Mouse (Mus musculus): Measurements from ENCODE around the gene Tmcc3.

DNA sequence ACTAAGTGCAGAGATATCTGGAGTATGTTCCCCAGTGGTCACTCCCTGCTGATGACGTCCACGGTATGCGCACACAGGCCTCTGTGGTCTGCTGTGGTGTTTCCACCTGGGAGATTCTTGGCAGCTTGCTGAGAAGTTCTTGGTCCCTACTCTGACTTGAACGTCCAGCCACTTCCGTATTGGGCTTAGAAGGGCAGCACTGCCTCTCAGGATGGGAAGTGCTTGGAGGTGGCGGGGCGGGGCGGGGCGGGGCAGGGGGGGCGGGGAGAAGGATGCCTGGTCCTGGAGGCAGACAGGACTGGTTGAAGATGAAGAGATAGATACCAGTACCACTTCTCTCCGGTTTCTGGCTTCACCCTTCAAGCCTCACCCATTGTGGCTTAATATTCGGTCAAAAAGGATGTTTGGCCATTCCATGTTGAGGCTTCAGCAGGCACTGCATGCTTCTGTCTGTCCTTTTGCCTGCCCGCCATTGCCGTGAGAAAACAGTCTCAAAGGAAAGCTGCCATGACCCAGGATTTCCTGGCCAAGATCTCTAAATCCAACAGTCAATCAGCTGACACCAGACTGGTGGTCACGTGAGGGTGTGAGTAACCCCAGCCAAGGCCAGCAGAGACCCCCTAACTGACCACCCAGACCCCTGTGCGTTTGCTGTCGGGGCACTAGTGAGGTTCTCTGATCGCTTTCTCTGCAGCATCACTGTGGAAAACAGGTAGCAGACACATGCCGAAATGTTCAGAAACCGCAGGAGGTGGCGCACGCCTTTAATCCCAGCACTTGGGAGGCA lies 33.1 kb downstream of the Tmcc3 start:
- no peak for TF ChIP-seq GATA1 (IDR thresholded peaks at IDR 0.05; ENCODE audit: low read length)
- TF ChIP-seq TAL1 (IDR thresholded peaks at IDR 0.05; ENCODE audit: low read length), result no peak

Measured in erythroblast, embryonic 14.5 days (primary cell).